Mouse (Mus musculus) liver, postnatal 0 days (tissue): Measurements from ENCODE around the gene Uvrag.

ENCODE experiments used
- CTCF ChIP-seq: sonication (generic); IDR thresholded peaks from 2 replicates; pipeline ENCODE4 v1.5.1; 2016; ENCODE audit warnings: antibody characterized with exemption, low read depth
- EP300 ChIP-seq: IDR thresholded peaks from 2 replicates; pipeline ENCODE4 v1.6.1; 2016; ENCODE audit warnings: antibody characterized with exemption, low read depth, mild to moderate bottlenecking

- TF ChIP-seq EP300, result no peak
- TF ChIP-seq CTCF, result peak; percentile 45
Measured at GRCm38 (mm10) chr7:98838729-98839141, 302.2 kb downstream of the Uvrag start.
